Mouse (Mus musculus): ENCODE measurements around the gene Txndc2.

Txndc2 gene

DNA sequence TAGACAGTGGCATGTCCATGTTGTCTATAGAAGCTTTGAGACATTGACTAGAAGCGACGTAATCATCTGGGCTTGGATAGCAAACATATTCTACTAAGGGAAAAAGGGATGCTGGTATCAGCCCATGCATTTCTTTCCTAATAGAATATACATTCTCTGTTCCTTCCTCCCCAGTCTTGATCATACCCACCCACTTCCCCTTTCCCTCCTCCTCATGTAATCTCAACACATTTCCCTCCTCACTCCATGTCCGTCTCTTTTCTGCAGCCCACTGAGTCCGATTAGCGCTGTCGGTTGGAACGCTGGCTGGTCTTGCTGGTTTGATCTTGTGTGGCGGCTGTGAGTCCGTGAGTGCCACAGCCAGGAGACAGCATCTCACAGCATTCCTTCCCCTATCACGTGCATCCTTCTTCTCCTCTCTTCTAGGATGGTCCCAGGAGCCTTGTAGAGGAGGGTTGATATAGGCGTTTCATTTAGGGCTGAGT lies at the start of gene Txndc2:
Gene Txndc2 (minus strand): TSS at position 435 of the 485 bp plus-strand sequence.
- no peak for DNase-seq (ENCODE audit: low read depth)

DNA sequence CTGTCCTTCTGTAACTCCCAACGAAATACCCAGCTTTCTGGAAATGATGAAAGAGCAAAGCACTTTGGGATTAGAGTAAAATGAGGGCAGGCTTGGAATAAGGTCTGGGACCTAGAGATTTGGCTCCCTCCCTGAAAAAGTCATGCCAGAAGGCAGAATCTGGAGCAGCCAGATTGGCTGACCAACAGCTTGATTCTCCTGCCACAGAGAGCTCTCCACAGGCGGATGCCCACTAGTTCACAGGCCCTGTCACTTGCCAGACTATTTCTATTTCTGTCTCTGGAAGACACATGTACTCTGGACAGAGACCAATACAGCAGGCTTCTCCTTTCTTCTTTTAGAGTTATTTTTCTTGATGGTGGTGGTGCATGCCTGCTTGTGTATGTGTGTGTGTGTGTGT lies 41.8 kb upstream of the Txndc2 start:
- DNase-seq (ENCODE audit: low read depth), result no peak

DNA sequence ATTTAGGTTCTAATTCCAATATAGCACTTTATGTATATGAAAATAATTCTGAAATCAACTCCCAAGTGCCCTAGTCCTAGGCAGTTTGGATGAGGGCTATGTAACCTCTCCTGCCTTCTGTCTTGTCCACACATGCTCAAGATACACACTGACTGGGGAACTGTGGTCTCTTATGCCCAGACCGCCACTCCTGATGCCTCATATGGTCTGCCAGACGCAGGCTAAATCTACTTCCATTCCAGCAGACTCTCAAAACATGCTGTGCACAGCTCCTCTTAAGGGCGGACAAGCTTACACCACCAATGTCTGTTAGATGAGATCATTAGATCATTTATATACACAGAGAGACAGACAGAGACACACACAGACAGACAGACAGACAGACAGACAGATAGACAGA lies 41.3 kb upstream of the Txndc2 start:
- no peak for DNase-seq (ENCODE audit: low read depth)

DNA sequence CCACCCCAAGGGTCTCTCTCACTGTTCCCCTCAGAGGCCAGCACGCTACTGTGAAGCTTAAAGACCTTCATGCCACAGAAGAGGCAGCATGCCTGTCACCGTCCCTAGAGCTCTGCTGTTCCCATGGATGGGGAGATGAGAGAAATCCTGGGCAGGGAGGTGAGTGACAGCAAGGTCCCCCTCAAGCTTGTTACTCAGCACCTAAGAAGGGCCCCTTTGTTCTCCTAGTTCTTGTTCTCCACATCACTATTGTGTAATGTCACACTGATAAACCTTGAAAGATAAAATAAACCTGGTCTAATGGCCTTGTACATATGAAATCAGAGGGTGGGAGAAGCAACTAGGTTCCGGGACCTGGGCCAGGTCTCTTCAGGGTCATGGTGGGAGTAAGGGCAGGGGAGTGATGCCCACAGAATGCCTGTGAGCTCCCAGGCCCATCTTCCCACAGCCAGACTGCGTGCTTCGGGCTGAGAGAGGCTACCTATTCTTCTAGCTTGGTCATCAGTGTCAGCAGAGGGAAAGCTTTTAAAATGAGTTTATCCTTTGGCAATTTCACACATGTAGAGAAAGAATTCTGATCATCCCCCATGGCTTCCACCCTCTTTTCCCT lies 40.2 kb upstream of the Txndc2 start:
- no peak for DNase-seq (ENCODE audit: low read depth)

DNA sequence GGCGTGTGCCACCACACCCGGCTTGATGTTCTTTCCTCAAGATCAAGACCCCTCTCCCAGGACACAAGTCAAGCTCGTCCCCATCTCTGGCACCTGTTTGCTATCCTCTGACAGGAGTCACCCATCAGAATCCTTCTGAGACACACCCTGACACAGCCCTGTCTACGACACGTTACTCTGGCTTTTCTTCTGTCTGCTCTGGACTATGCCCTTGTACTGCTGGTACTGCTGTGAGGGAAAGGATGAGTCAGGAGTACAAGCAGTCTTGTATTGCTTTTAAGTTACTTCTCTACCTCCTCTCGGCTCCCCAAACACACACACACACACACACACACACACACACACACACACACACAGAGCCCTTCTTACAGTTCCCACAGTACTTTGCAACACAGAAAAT lies 39.5 kb upstream of the Txndc2 start:
- DNase-seq (ENCODE audit: low read depth), result no peak

- DNase-seq (ENCODE audit: low read depth), result no peak
Observed at GRCm38 (mm10) chr17:65680801-65681412, 38.9 kb upstream of the Txndc2 start.

GRCm38 (mm10) chr17:65679806-65680446 lies 38.0 kb upstream of the Txndc2 start:
- DNase-seq (ENCODE audit: low read depth), result no peak

- no peak for DNase-seq (ENCODE audit: low read depth)
Observed at GRCm38 (mm10) chr17:65677742-65678141, 35.8 kb upstream of the Txndc2 start.

DNA sequence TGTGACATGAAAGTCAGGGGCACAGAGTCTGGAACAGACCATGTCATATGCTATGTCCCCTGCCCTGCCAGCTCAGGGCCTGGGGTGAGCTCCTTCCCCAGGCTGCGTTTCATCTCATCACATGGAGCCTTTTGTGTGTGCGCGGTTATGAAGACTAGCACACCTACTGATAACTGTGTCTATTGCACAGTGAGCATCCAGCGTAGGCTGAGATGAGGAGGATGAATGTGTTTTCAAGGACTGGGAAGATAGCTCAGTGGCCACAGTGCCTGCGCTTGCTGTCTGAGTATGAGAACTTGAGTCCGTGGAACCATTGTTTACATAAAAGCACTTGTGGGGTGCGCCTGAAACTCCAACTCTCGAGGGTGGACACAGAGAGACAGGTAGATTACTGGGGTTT lies 34.6 kb upstream of the Txndc2 start:
- DNase-seq (ENCODE audit: low read depth), result no peak

DNA sequence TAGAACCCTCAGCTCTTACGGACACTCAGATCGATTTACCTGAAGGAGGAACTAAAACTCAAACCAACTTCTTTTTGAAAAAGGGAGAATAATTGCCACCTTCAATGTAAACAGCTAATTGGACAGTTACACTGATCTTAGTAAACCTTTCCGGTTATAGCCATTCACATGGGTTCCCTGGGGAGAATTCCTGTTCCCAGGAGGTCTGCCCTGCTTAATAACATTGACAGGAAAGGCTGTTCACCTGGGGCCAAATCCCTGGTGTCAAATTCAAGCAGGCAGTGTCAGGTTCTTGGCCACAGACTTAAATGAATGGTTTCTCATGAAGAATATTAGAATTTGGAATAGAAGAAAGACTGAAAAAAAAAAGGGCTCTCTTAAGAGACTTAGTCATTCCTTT lies 34.0 kb upstream of the Txndc2 start:
- no peak for DNase-seq (ENCODE audit: low read depth)

DNA sequence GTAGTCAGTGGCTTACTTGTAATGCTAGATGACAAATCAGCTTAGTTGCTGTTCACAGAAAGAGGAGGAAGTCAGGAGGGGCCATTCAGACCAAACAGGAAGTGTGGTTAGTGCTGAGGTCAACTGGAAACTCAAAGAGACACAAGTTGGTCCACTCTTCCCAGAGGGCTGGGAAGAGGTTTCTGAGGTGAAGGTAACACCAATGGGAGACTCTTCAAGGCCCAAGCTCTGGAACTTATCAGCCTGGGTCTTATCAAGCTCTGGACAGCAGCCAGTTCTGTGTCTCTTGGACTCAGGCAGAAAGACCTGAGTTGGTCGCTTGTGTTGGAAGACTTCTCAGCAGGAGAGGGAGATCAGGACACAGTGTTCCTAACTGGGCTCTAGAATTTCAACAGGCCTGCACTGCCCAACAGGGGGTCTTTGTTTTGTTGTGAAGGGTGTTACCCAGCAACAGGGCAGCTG lies 32.8 kb upstream of the Txndc2 start:
- DNase-seq (ENCODE audit: low read depth), result no peak

- DNase-seq (ENCODE audit: low read depth), result no peak
Observed at GRCm38 (mm10) chr17:65672926-65673325, 31.0 kb upstream of the Txndc2 start.

- DNase-seq (ENCODE audit: low read depth), result no peak
Observed at GRCm38 (mm10) chr17:65669061-65669460, 27.1 kb upstream of the Txndc2 start.

- no peak for DNase-seq (ENCODE audit: low read depth)
Observed at GRCm38 (mm10) chr17:65667792-65668191, 25.8 kb upstream of the Txndc2 start.

- DNase-seq (ENCODE audit: low read depth), result no peak
Observed at GRCm38 (mm10) chr17:65666388-65667161, 24.6 kb upstream of the Txndc2 start.

DNA sequence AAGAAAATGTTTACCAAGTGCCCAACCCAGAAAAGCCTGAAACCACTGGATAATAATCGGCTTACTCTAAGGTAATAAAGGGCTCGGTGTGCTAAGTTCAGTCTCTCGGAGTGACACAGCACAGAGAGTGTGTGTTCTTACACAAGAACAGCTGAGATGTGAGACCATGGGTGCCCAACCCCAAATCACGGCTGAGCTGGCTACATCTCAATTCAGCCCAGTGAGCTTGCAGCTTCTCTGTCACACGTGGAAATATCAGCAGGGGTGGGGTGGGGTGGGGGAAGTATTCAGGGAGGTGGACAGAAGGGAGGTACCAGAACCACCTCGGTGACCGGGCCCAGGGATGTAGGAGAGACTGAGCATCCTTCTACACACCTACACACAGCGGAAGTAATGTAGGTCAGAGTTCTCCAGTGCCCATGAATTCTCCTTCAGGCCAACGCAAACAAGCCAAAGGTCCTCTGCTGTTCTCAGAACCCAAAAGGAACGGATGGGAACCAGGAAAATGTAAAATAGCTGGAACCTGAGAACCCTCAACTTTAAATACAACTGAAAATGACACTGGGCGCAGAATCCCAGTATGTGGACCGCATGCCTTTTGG lies 23.9 kb upstream of the Txndc2 start:
- DNase-seq (ENCODE audit: low read depth), result no peak

DNA sequence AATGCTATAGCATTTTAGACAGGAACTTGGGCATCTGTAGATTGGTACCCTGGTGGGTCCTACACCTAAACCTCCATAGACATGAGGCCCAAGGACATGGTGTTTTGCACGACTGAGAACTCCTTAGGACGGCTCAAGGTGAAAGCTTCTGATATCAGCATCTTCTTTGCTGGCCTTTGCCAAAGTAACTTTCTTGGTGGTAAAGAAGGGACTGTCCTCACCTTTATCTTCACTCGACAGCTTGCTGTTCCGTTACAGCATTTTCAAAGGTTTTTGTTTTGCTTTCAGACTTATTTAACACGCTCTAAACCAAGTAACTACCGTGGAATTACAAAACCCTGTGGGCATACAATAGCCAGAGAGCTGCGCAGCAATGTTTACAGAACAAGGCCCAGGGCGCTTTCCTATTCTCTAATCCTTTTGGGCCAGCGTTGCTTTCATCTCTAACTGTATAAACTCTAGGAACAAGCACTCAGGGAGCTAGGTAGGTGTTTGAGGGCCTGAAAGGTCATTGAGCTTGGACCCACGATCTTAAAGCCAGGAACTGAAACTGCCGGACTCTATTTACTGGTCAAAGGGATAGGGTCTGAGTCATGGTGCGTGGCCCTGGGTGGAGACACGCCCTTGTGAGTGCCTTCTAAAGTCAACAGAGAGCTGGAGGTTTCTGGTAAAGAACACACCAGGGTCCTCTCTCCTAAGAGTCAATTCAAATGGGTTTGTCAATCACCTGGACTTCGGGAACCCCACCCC lies 21.5 kb upstream of the Txndc2 start:
- DNase-seq (ENCODE audit: low read depth), result no peak

- no peak for DNase-seq (ENCODE audit: low read depth)
Observed at GRCm38 (mm10) chr17:65662662-65663061, 20.7 kb upstream of the Txndc2 start.

DNA sequence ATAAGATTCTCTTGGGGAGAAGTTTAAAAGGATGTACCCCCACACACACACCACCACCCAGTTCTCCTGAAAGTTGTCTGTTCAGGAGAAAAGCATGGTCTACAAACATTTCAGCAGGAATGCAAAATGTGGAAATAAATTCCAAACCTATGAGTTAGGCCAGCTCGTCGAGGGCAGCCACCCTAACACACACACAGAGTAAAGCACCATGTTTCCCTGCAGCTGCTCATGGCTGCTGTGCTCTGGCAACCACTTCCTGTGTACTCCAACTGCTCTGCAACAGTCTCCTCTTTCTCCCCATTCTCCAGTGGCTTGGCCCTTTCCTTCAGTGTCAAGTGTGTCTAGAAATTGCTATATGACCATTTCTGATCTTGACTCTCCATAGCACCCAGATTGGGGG lies 16.4 kb upstream of the Txndc2 start:
- DNase-seq (ENCODE audit: low read depth), result no peak

- DNase-seq (ENCODE audit: low read depth), result no peak
Observed at GRCm38 (mm10) chr17:65657958-65658357, 16.0 kb upstream of the Txndc2 start.

DNA sequence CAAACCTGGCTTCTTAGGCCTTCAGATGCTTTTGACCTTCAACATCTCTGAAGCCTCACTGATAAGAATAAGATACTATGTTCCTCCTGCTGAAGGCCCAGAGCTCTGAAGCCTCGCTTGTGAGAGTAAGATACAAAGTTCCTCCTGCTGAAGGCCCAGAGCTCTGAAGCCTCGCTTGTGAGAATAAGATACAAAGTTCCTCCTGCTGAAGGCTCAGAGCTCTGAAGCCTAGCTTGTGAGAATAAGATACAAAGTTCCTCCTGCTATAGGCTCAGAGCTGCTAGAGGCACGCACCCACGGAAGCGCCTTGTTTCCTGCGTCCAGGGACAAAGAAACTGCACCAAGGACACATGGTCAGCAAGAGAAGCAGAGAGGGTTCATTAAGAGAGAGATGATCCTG lies 14.8 kb upstream of the Txndc2 start:
- no peak for DNase-seq (ENCODE audit: low read depth)

Data from fibroblast of lung, adult 2 months (primary cell).